Mouse (Mus musculus) gastrocnemius, postnatal 14 days (tissue): Measurements from ENCODE around the gene Hoxa13. TPM values are rescaled to one million over a fixed set of nuclear protein-coding genes. Genes with fewer than 3 reads are reported as not detected.

Experiments
- DNase-seq: peaks from one replicate; pipeline ENCODE4 v3.0.0; 2021; ENCODE audit warnings: mixed read lengths
- intact Hi-C: fragments of 180-260 bp; cut with DNase I; formaldehyde crosslinking; loops from one replicate; pipeline ENCODE4 v1.15.1; 2025; ENCODE audit warnings: low total_unique reads
- long read RNA-seq, 2 experiments: library from polyadenylated mRNA; stranded (forward); transcript quantifications; one replicate each; pipeline ENCODE4 v2.0.0; 2021
- total RNA-seq, 2 experiments: library from RNA; stranded (reverse); gene quantifications; 2 replicates each; pipeline ENCODE4 v1.2.3; 2021

The Hoxa13 gene
- total RNA-seq, result 1 to 10 TPM in 1 of 2 experiments, under 1 TPM in 1; 0.24 to 1.7 TPM
- long read RNA-seq, experiment 1, result 0 reads
- long read RNA-seq, experiment 2, partial matches to known transcripts, result 0 of 1 reads
- long read RNA-seq, experiment 2, other reads (novel, unspliced or antisense), result 0 of 1 reads

DNA sequence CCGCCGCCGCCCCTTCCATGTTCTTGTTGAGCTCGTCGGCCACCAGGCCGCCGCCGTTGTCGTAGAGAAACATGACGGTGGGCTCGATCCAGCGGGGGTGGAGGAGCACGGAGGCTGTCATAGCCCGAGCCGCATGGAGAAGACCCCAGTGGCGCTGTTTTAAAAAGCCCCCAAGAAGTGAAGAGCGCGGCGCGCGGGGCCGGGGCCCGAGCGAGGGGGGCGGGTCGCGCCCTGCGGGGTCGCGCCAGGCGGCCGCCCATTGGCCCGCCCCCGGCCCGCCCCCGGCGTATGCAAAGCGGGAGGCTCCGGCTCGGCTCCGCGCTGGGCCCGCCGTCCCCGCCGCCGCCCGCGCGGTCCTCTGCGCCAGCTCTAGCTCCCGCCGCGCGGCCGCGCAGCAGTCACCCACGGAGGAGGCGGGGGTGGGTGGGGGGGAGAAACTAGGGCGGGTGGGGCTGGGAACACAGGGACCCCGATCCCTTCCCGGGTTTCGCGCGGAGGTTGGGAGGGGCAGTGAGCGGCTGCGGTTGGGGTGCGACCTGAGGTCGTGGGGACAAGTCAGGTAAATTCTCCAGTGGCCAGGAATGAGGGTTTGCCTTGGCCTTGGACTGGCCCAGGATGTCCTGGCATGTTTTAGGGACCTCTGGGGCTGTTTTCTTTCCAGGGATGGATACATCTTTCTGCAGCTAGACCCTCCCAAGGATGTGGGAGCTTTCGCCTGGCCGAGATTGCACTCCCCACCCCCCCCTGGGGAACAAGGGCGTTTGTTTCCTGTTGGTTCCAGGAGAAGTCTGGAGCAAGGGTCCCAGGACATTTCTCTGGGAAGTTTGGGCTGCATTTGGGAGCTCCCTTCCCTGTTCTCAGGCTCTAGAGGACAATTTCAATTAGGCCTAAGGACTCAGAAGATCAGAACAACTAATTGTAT, at the start of gene Hoxa13:
Gene Hoxa13, minus strand, starts transcription at position 227 of the 922 bp plus-strand sequence.
- intact Hi-C loops, result no loop called here
- DNase-seq, result no peak

- intact Hi-C loops, result no loop called here
Measured at GRCm38 (mm10) chr6:52310366-52310765, 49.7 kb upstream of the Hoxa13 start.

DNA sequence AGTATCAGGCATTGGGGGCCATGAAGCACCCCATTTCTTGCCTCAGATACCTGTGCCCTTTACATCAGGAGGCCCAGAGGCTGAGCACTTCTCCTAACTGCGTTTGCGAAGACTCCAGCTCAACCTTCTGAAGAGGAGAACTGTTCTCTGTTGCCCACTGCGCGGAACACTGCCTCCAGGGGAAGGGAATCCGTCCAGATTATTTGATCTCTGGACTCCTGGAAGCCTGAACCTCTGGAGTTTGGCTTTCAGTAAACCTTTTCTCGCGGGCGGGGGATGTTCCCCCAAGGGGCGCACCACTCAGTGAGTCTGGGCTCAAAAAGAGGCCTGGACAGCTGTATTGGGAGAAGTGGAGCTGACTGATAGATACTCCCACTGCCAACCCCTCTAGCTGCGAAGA, 49.1 kb upstream of the Hoxa13 start:
- DNase-seq, result no peak
- intact Hi-C loops, result no loop called here

More at GRCm38 (mm10) chr6:52310366-52310765, 49.7 kb upstream of the Hoxa13 start:
- no peak for DNase-seq

DNA sequence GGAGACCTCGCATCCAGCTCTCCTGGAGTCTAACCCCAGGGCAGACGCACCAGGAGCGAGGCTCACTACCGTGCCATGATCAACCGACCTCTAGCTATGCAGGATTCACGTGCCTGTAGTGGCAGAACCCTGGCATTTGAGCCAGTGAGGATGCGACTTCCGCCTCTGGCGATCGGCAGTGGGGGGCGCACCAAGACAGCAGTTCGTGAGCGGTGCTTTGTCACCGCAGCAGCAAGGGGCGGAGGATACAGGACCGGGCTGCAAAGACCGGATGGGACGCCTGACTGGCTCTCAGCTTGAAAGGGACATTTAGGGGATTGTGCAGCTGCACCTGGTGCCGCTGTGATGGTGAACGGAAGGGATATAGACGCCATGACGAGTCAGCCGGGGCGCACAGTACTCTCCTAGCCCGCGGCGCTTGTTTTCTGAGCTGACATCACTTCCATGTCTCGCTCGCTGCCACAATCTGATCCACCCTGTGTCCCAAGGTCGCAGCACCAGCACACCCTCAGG, 45.3 kb upstream of the Hoxa13 start:
- intact Hi-C loops, result no loop called here

DNA sequence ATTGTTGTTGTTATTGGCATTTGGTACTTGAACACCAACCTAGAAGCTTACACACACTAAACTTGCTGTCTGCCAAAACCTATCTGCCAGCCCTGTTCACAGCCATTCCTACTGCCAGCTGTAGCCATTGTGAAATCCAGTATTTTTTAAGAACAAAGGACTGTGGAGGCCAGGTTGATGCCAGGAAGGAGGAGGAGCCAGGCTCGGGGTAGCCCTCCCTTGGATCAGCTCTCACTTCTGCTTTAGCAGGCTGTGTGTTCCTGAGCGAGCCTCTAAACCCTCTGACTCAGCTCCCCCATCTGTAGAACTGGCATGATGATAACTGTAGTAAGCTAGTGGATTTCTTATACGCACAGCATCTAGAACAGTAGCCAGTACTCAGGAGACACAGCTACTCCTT, 42.7 kb upstream of the Hoxa13 start:
- intact Hi-C loops, result no loop called here
- DNase-seq, result no peak

More for the DNA sequence above, 45.3 kb upstream of the Hoxa13 start:
- DNase-seq, result peak; percentile 66

DNA sequence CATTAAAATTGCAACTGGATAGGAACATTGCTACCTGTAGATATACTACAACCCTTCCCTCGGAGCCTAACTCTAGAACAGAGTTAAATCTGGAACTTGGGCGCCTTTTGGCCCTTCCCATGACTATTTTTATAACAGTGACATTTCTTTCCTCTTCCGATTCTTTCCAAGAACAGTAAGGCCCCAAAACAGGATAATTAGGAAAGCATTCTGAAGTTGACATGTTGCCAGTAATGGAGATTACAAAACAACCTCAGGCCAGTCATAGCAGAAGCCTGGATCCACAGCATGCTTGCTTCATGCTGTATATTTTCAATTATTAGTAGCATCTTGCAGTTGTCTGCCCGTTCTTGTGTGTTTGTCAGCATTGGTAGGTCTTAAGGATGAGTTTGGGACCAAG, 40.1 kb upstream of the Hoxa13 start:
- intact Hi-C loops, result no loop called here
- DNase-seq, result no peak

GRCm38 (mm10) chr6:52298511-52298910, 37.8 kb upstream of the Hoxa13 start:
- no peak for DNase-seq
- intact Hi-C loops, result no loop called here

- DNase-seq, result no peak
- intact Hi-C loops, result no loop called here
Measured at GRCm38 (mm10) chr6:52294616-52295015, 33.9 kb upstream of the Hoxa13 start.

- no peak for DNase-seq
- intact Hi-C loops, result no loop called here
Measured at GRCm38 (mm10) chr6:52292328-52292727, 31.6 kb upstream of the Hoxa13 start.

DNA sequence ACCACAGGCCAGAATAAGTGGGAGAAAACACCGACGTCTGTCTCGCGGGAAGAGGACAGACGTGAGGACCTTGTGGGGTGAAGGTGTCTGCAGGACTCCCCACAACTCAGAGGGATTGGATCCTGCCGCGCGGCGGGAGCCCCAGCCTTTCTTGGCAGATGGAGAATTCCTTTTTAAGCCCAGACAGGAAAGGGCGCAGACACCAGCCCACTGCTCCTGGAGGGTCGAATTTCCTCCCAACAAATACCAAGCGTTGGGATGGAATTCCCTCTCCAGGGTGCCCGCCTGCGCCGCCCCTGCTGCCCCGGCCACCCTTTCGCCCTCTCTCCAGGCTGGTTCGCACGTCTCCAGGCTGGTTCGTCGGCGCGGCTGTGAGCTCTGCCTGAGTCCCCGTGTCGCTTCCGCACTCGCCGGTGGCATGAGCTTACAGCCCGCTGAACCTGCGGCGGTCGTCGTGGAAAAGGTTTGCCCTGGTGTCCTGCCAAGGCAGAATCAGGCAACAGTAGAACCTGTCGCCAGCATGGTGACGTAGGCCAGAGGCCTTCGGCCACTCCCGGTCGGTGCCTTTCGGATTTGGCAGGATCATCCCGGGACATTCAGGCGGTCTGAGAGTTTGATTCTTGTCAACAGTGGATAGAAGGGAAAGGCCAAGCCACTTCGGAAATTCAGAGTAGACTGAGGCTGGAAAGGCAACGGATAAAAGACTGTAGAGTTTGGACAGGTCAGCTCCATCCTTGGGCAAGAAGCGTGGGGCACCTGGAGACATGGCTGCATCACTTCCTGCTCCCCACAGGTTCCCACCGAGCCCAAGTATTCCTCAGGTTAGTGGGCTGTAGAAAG, 30.6 kb upstream of the Hoxa13 start:
- intact Hi-C loops, result no loop called here
- no peak for DNase-seq

- DNase-seq, result no peak
- intact Hi-C loops, result no loop called here
Measured at GRCm38 (mm10) chr6:52290186-52290585, 29.5 kb upstream of the Hoxa13 start.

- no peak for DNase-seq
- intact Hi-C loops, result no loop called here
Measured at GRCm38 (mm10) chr6:52283896-52284295, 23.2 kb upstream of the Hoxa13 start.

DNA sequence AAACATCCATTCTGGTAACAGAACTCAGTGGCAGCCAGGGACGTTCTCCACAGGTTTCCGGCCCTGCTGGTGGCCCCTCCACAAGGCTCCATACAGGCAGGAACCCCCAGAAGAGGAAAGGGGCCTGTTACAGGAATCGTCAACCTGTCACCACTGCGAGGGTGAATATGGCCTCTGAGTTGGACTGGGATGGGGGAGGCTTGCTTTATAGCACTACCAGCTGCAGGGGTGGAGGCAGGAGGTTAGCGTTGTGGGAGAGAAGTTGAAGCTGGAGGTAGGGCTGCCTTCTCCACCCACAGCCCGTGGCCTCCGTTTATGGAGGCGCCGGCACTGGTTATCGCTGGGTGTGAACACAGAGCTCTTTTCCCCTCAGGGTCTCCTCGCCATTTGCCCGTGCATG, 20.4 kb upstream of the Hoxa13 start:
- no peak for DNase-seq
- intact Hi-C loops, result no loop called here

DNA sequence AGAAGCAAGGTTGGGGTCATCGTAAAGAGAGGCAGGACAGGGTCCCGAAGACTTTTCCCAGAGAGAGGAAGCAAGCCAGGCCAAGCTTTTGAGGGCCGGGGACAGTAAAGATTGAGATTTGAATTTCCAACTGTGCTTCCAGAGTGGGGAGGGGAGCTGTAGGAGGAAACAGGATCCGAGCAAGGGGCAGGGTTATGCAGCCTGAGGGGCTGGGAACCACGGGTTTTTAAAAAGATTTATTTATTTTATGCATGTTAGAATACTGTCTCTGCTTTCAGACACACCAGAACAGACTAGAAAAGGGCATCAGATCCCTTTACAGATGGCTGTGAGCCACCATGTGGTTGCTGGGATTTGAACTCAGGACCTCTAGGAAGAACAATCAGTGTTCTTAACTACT, 16.2 kb upstream of the Hoxa13 start:
- DNase-seq, result no peak
- intact Hi-C loops, result no loop called here

GRCm38 (mm10) chr6:52276382-52276781, 15.7 kb upstream of the Hoxa13 start:
- intact Hi-C loops, result no loop called here
- no peak for DNase-seq

DNA sequence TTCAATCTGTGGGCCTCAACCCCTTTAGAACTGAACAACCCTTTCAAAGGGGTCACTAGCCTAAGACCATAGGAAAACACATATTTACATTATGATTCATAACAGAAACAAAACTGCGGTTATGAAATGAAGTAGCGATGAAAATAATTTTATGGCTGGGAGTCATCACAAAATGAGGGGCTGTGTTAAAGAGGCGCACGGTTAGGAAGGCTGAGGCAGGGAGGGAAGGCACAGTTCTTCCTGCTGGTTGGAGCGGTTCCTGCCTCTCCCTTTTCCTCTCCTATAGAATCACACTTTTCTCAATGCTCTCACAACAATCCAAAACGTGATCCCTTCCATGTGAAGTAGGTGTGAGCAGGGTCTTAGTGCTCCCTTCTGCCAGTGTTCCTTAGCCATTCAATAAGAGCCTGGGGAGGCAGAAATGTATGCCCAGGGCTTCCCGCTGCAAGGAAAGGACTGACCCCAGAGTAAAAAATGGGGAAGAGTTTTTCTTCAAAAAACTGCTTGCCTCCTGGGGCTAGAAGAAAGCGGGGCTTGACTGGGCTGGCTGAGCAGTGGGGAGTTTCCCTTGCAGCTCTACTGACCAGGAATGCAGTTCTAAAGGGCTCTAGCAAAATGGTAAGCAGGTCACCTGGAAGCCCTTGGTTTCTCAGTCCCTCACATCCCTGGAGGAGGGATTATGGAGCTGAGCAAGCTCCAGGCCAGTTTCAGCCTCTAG, 15.0 kb upstream of the Hoxa13 start:
- no peak for DNase-seq
- intact Hi-C loops, result no loop called here

DNA sequence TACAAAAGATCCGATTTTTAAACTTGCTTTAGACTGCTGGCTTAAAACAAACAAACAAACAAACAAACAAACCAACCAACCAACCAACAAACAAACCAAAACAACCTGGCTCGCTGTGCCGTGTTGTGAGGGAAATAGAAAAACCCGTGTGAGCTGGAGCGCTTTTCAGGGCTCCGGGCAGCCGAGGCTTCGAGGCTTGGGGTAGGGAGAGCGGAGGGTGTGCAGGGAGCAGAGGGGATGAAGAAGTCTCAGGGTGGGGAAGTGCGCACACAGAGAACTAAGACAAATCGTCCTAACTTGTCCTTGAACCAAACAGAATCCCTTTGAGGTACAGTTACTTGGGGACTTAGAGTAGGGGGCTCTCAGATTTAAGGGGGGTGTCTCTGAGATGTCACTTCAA, 13.9 kb upstream of the Hoxa13 start:
- intact Hi-C loops, result no loop called here
- no peak for DNase-seq

- intact Hi-C loops, result no loop called here
- no peak for DNase-seq
Measured at GRCm38 (mm10) chr6:52273656-52274280, 13.1 kb upstream of the Hoxa13 start.
